Mouse (Mus musculus): Measurements from ENCODE around the gene Nfyc. TPM values are rescaled to one million over a fixed set of nuclear protein-coding genes. Genes with fewer than 3 reads are reported as not detected.
A peak's percentile ranks its signal among the peaks of the same experiment; 100 is the strongest.

The Nfyc gene
- polyA plus RNA-seq, 1 experiment from 2014 or later, result 110 TPM

DNA sequence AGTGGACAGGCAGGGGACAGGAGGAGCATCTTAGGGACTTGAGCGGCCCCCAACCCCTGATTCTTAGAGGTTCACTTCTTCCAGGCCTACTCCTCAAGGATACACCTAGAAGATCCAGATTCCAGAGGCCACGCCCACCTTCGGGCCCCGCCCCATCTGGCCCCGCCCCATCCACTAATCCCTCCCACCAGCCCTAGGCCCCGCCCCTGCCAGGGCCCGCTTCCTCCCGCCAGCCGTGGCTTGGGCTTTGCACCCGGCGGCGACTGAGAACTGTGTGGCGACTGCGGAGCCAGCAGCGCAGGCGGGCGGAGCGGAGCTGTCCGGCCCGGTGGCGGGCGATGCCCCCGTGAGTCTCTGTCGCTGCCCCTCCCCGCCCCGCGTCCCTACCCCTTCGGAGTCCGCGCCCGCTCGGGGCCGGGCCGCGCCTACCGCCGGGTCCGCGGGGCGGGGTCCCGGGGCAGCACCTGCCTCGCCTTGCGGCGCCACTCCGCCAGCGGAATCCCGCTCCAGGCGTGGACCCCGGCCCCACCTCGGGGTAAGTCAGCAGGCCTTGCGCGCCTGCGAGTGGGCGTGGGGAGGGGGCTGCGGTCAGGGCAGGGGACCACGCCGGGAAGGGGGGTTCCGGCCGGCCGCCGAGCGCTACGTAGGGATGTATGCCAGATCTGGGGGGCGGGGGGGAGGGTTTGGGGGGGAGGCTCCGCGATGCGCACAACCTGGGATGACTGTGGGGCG is 23.4 kb upstream of the Nfyc start, which contains the start of gene Rims3:
Gene Rims3, plus strand, starts transcription at position 229 of the 732 bp plus-strand sequence.
- H3K27ac ChIP-seq, result no peak within 1 kb of the TSS
- peak within 1 kb of the TSS; percentile 70 for H3K4me3 ChIP-seq (replicated peaks)
- no peaks in the 10 kb centered on the region for H3K36me3 ChIP-seq (replicated peaks)
- peak; percentile 89 for ATAC-seq (ENCODE audit: low FRiP score)
- peaks cover 20% of the 10 kb centered on the region for H3K27me3 ChIP-seq
- H3K4me1 ChIP-seq, result peaks cover 25% of the 10 kb centered on the region
- peak within 1 kb of the TSS; percentile 93 for H3K4me2 ChIP-seq
- H3K9me3 ChIP-seq, result no peaks in the 10 kb centered on the region
- peak within 1 kb of the TSS; percentile 72 for H3K9ac ChIP-seq
- 1% methylated on average over 61 of the region's 68 CpGs for WGBS

DNA sequence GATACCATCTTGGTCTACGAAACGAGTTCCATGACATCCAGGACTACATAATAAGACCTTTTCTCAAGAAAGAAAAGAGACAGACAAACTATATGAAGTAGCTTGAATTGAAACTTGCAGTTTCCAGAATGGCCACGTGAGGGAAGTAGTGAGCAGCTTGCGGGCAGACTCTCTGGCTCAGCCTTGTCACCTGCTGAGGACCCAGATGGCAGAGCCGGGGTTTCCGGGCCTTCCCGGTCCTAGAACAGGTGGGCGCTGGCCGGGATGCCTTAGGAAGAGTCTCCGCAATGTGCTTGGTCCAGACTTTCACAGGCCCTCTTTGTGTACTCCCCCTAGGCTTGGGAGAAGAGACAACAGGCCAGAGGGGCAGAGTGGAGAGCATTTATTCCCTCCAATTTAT is 19.6 kb upstream of the Nfyc start:
- peak; percentile 37; the same call in 1 of the 2 replicates for ATAC-seq (ENCODE audit: low FRiP score)
- H3K36me3 ChIP-seq (replicated peaks), result no peaks in the 10 kb centered on the region
- no peak overlapping the region for H3K4me2 ChIP-seq
- 3% methylated on average over 10 of the region's 10 CpGs for WGBS
- H3K9me3 ChIP-seq, result no peaks in the 10 kb centered on the region
- H3K4me3 ChIP-seq (replicated peaks), result no peak overlapping the region
- no peak overlapping the region for H3K9ac ChIP-seq
- no peak overlapping the region for H3K27ac ChIP-seq
- peaks cover 10% of the 10 kb centered on the region; the same call in 1 of the 2 replicates for H3K4me1 ChIP-seq
- peaks cover 17% of the 10 kb centered on the region for H3K27me3 ChIP-seq

DNA sequence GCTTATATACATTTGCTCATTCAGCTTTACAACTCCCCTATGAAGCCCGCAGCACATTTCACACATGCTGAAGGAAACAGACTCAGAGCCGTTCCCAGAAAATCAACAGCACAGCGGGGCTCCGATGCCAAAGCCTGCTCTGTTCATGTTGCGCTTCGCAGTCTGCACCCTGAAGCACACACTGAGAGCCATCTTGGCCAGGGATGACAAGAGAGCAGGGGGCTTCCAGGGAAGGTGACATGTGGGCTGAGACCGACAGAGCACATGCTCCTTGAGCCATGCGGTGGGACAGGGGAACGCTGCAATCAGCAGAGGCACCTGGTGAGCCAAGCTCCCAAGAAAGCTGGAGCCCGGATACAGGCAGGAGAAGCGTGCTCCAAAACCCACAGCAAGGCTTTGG is 18.1 kb upstream of the Nfyc start:
- 72% methylated on average over 11 of the region's 11 CpGs for WGBS
- no peak overlapping the region for H3K4me3 ChIP-seq (replicated peaks)
- H3K9ac ChIP-seq, result no peak overlapping the region
- H3K27me3 ChIP-seq, result 0 out of 2 replicates have a peak, but pooled peaks cover 9% of the 10 kb centered on the region
- ATAC-seq (ENCODE audit: low FRiP score), result no peak
- H3K9me3 ChIP-seq, result no peaks in the 10 kb centered on the region
- no peaks in the 10 kb centered on the region for H3K4me1 ChIP-seq
- H3K4me2 ChIP-seq, result no peak overlapping the region
- no peak overlapping the region for H3K27ac ChIP-seq
- no peaks in the 10 kb centered on the region for H3K36me3 ChIP-seq (replicated peaks)

DNA sequence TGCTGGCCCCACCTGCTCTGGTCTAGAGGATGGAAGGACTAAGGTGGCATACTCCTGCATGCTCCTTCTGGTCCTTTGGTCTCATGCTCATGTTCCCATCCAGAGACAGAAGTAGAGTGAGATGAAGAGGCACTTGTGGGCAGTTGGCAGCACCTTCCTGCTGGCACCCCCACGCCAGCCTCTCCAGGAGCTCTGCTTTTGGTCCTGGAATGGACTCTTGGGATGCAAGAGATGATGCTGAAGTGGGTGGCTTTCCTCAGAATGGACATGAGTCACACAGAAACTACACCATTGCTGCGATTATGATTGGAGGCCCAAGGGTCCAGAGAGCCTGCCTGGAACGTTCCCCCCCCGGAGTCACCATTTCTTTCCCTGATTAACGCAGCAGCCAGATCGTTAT is 17.5 kb upstream of the Nfyc start:
- WGBS, result 73% methylated on average over 6 of the region's 6 CpGs
- Histone ChIP-seq H3K4me1 (no peaks in the 10 kb centered on the region), H3K4me3 (replicated peaks) (no peak overlapping the region), H3K4me2 (no peak overlapping the region), H3K9me3 (no peaks in the 10 kb centered on the region), H3K36me3 (replicated peaks) (no peaks in the 10 kb centered on the region), H3K9ac (no peak overlapping the region), H3K27ac (no peak overlapping the region), H3K27me3 (0 out of 2 replicates have a peak, but pooled peaks cover 9% of the 10 kb centered on the region)
- no peak for ATAC-seq (ENCODE audit: low FRiP score)

DNA sequence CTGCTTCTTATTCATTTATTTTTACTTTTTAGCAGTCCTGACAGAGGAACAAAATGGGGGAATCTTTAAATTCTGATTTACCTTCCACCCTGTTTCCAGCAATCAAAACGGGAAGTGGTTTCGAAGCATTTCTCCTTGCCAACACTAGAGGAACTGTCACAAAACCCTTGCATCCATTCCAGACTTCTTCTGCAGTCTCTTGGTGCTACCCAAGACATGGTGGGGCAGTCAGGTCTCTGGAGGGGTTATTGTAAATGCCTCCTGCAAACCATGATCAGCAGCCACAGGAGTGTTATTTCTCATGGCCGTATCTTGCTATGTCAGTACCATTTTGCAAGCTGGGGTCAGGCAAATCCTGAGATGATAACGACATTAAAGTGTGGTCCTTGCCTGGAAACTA is 13.7 kb upstream of the Nfyc start:
- Histone ChIP-seq H3K9me3 (no peaks in the 10 kb centered on the region), H3K4me2 (no peak overlapping the region), H3K9ac (no peak overlapping the region), H3K27ac (no peak overlapping the region), H3K4me1 (no peaks in the 10 kb centered on the region), H3K4me3 (replicated peaks) (no peak overlapping the region), H3K27me3 (0 out of 2 replicates have a peak, but pooled peaks cover 3% of the 10 kb centered on the region), H3K36me3 (replicated peaks) (no peaks in the 10 kb centered on the region)
- ATAC-seq (ENCODE audit: low FRiP score), result no peak
- WGBS, result 80% methylated on average over 4 of the region's 4 CpGs

DNA sequence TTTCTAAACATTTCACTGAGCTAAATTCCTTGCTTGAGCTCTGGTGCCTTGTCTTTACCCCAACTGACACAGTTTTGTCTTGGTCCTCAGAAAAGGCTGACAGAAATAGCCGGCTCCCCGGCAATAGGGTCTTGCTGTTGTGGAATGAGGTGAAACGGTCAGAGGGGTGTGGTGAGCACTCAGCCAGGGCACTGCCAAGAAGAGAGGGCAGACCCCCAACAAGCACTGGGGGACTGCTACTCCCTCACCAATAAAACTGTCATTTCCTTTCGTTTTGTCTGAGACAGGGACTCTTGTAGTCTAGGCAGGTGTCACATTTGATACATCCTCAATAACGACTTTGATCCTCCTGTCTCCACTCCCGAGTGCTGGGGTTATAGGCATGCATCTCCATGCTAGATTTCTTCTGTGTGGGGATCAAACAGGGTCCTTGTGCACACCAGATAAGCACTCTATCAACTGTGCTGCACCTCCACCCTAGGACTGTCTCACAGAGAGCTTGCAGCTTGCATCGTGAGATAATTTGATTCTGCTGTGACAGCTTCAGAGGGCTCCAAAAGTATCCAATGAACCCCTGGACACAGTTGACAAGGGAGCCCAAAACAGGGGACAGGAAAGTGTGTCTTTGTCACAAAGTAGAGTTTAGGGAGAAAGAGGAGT is 13.2 kb upstream of the Nfyc start:
- H3K4me3 ChIP-seq (replicated peaks), result no peak overlapping the region
- H3K4me1 ChIP-seq, result no peaks in the 10 kb centered on the region
- H3K27me3 ChIP-seq, result 0 out of 2 replicates have a peak, but pooled peaks cover 3% of the 10 kb centered on the region
- ATAC-seq (ENCODE audit: low FRiP score), result no peak
- 70% methylated on average over 7 of the region's 7 CpGs for WGBS
- no peak overlapping the region for H3K27ac ChIP-seq
- no peaks in the 10 kb centered on the region for H3K9me3 ChIP-seq
- no peak overlapping the region for H3K9ac ChIP-seq
- no peak overlapping the region for H3K4me2 ChIP-seq
- H3K36me3 ChIP-seq (replicated peaks), result no peaks in the 10 kb centered on the region

DNA sequence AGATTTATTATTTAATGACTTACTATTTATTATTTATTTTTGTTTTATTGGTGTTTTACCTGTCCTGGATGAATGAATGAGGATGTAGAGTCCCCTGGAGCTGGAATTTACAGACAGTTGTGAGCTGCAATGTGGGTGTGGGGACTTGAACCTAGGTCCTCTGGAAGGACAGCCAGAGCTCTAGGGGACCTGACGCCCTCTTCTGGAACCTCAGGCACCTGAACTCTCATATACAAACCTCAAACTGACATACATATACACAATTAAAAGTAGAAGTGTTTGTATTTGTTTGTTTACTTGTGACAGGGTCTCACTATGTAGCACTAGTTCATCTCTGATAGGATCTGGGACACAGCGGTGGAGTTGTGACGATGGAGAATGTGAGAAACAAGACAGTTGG is 10.0 kb upstream of the Nfyc start:
- no peaks in the 10 kb centered on the region for H3K36me3 ChIP-seq (replicated peaks)
- H3K27me3 ChIP-seq, result no peaks in the 10 kb centered on the region
- no peak overlapping the region for H3K27ac ChIP-seq
- no peaks in the 10 kb centered on the region for H3K4me1 ChIP-seq
- no peak overlapping the region for H3K9ac ChIP-seq
- no peak for ATAC-seq (ENCODE audit: low FRiP score)
- no peak overlapping the region for H3K4me3 ChIP-seq (replicated peaks)
- no peaks in the 10 kb centered on the region for H3K9me3 ChIP-seq
- no peak overlapping the region for H3K4me2 ChIP-seq
- 86% methylated on average over 3 of the region's 3 CpGs for WGBS

DNA sequence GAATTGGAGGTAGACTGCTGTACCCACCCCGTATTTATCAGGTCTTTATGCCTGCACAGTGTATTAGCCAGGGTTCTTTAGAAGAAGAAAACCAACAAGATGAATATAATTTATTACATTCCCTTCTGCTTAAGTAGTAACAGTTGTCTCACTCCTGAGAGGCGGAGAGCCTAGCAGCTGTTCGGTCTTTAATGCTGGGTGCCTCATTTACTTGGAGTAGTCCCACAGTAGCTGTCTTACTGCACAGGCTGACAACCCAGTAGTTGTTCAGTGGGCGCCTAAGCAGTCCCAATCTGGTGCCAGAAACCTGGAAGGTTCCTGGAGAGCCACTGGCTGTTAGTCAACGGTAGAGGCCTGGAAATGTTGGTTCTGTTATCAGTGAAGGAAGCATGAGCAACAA is 605 bp downstream of the Nfyc start:
- Histone ChIP-seq H3K4me2 (no peak overlapping the region), H3K4me1 (no peaks in the 10 kb centered on the region), H3K9ac (no peak overlapping the region), H3K27me3 (no peaks in the 10 kb centered on the region), H3K9me3 (no peaks in the 10 kb centered on the region), H3K4me3 (replicated peaks) (no peak overlapping the region), H3K27ac (no peak overlapping the region), H3K36me3 (replicated peaks) (no peaks in the 10 kb centered on the region)
- no peak for ATAC-seq (ENCODE audit: low FRiP score)
- WGBS, result 81% methylated on average over 5 of the region's 5 CpGs

DNA sequence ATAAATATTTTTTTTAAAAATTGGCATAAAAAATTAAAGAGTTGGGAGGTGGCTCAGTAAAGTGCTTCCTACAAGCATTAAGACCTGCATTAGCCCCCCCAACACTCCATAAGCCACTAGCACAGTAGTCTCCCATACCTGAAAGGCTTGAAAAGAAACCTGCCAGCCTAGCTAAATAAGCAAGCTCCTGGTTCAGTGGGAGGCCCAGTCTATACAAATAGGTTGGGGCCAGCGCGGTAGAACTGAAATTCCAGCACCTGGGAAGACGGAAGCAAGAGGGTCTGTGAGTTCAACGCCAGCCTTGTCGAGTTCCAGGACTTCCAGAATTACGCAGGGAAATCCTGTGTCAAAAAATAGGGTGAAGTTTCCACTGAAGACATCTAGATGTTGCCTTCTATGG is 5.0 kb downstream of the Nfyc start:
- no peak overlapping the region for H3K27ac ChIP-seq
- WGBS, result 94% methylated on average over 6 of the region's 6 CpGs
- H3K4me2 ChIP-seq, result peak overlapping the region; percentile 77; the same call in 1 of the 2 replicates

DNA sequence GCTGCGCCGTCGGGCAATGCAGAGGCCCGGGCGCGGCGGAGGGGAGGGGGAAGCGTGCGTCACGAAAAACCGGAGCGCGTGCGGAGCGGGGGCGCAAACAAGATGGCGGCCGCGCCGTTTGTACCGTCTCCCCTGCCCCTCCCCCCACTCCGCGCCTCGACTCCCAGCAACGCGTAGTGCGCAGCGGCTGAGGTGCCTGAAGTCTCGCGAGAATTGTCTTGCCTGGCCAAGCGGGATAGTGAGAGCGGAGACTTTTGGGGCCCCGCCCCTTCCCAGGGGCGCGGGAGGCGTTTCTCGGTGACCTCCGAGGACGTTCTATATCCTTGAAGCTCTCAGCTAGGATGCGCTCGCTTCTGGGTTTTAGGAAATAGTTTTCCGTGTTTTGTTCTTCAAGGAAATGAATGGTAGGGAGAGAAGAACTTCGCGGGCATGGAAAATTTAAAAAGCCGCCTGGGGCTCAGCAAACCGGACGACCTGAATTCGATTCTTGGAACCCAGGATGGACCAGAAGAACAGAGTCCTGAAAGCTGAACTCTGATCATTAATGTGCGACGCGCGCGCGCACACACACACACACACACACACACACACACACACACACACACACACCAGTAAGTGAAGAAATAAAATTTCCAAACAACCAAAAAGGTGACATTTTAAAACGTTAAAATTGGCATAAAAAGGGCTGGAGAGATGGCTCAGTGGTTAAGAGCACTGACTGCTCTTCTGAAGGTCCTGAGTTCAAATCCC is 5.6 kb downstream of the Nfyc start:
- peak overlapping the region; percentile 80 for H3K4me3 ChIP-seq (replicated peaks)
- peaks cover 22% of the 10 kb centered on the region for H3K4me1 ChIP-seq
- H3K4me2 ChIP-seq, result peak overlapping the region; percentile 77
- ATAC-seq (ENCODE audit: low FRiP score), result peak; percentile 97
- no peaks in the 10 kb centered on the region for H3K36me3 ChIP-seq (replicated peaks)
- H3K9me3 ChIP-seq, result no peaks in the 10 kb centered on the region
- WGBS, result 1% methylated on average over 54 of the region's 55 CpGs
- peak overlapping the region; percentile 100 for H3K27ac ChIP-seq
- H3K27me3 ChIP-seq, result no peaks in the 10 kb centered on the region
- H3K9ac ChIP-seq, result peak overlapping the region; percentile 98

More for the DNA sequence above, 5.0 kb downstream of the Nfyc start:
- H3K4me1 ChIP-seq, result peaks cover 22% of the 10 kb centered on the region
- H3K9me3 ChIP-seq, result no peaks in the 10 kb centered on the region
- H3K36me3 ChIP-seq (replicated peaks), result no peaks in the 10 kb centered on the region
- no peak overlapping the region for H3K9ac ChIP-seq
- no peak overlapping the region for H3K4me3 ChIP-seq (replicated peaks)
- H3K27me3 ChIP-seq, result no peaks in the 10 kb centered on the region
- no peak for ATAC-seq (ENCODE audit: low FRiP score)

DNA sequence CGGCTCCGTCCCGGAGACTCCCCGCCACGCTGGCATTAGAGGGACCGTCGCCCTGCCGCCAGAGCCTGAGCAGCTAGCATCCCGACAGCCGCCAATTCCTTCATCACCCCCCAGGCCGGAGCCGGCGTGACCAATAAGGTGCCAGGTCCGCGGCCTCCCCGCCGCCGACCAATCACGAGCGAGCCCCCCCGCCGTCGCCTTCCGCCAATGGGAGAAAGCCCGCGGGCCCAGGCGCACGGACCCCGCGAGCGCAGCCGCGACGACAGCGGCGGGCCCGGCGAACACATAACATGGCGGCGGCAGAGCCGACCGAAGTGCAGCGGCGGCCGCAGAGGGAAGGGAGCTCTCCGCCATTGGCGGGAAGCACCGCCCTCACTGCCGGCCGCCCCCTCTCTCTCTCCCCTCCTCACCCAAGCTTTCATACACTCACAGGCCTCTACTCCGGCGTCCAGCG is 6.2 kb downstream of the Nfyc start:
- peak overlapping the region; percentile 77 for H3K4me2 ChIP-seq
- H3K36me3 ChIP-seq (replicated peaks), result no peaks in the 10 kb centered on the region
- no peaks in the 10 kb centered on the region for H3K27me3 ChIP-seq
- H3K4me1 ChIP-seq, result peaks cover 22% of the 10 kb centered on the region
- peak overlapping the region; percentile 98 for H3K9ac ChIP-seq
- H3K4me3 ChIP-seq (replicated peaks), result peak overlapping the region; percentile 80
- peak; percentile 97 for ATAC-seq (ENCODE audit: low FRiP score)
- under 1% methylated on average over 37 of the region's 53 CpGs for WGBS
- peak overlapping the region; percentile 100 for H3K27ac ChIP-seq
- no peaks in the 10 kb centered on the region for H3K9me3 ChIP-seq

DNA sequence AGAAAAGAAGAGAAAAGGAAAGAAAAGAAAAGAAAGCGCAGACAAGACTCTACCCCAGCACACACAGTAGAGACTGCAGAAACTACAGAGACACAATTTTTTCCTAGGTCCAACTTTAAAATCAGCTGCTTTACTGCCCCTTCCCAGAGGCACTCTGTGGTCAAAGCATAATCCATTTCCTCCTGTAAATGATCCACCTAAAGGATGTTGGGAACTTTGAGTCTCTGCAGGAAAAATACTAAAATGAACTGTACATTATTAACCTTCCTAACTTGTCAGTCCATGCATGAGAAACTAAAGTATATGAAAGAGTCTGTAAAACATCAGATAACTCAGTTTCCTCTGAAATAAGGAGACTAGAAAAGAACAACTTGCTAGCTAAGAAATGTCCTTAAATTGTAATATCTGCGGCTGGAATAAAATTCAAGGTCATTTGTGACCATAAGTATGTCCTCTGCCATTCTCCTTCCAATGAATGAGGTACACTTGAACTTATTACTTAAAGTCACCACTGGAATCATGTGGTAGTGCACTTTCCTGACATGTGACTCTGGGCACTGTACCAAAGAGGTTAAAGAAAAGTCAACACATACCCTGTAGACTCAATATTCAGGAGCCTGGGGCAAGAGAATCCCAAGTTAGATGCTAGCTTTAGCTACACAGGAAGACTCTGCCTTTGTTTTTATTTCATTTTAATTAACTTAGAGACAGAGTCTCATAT is 9.0 kb downstream of the Nfyc start:
- H3K36me3 ChIP-seq (replicated peaks), result no peaks in the 10 kb centered on the region
- WGBS, result 89% methylated on average over 2 of the region's 2 CpGs
- H3K4me2 ChIP-seq, result no peak overlapping the region
- peaks cover 24% of the 10 kb centered on the region for H3K4me1 ChIP-seq
- no peaks in the 10 kb centered on the region for H3K9me3 ChIP-seq
- ATAC-seq (ENCODE audit: low FRiP score), result no peak
- no peak overlapping the region for H3K27ac ChIP-seq
- H3K9ac ChIP-seq, result no peak overlapping the region
- no peaks in the 10 kb centered on the region for H3K27me3 ChIP-seq
- no peak overlapping the region for H3K4me3 ChIP-seq (replicated peaks)
